Mouse (Mus musculus) small intestine, adult 2 months (tissue): ENCODE results near the gene Itgad. TPM values are rescaled to one million over a fixed set of nuclear protein-coding genes. Genes with fewer than 3 reads are reported as not detected.
"Not testable (repeated sequence)": the region's sequence is repeated elsewhere in the genome, so short reads cannot be mapped to it uniquely, and the experiment has no call there.

Experiments
- H3K27ac ChIP-seq: fragments of 200-500 bp; 2 replicates; pipeline ENCODE4 v1.5.1; 2012; ENCODE audit warnings: low read depth, low read length, control low read depth, inconsistent platforms; ENCODE audit not compliant: insufficient read depth
- H3K27me3 ChIP-seq: fragments of 200-500 bp; 2 replicates; pipeline ENCODE4 v1.6.1; 2012; ENCODE audit warnings: mild to moderate bottlenecking, moderate library complexity, low read length, inconsistent platforms; ENCODE audit not compliant: control insufficient read depth, insufficient read depth
- H3K36me3 ChIP-seq: fragments of 200-500 bp; 2 replicates; pipeline ENCODE4 v1.6.1; 2012; ENCODE audit warnings: mild to moderate bottlenecking, low read length, control low read depth, inconsistent platforms; ENCODE audit not compliant: control insufficient read depth, insufficient read depth
- H3K4me1 ChIP-seq: fragments of 200-500 bp; 2 replicates; pipeline ENCODE4 v1.6.1; 2012; ENCODE audit warnings: low read length, inconsistent platforms, mixed read lengths; ENCODE audit not compliant: control insufficient read depth, insufficient read depth, insufficient read length
- H3K4me3 ChIP-seq: fragments of 200-500 bp; 2 replicates; pipeline ENCODE4 v1.5.1; 2012; ENCODE audit warnings: low read depth, mild to moderate bottlenecking, control low read depth, inconsistent platforms, low read length, moderate library complexity
- CTCF ChIP-seq: fragments of 200-500 bp; IDR thresholded peaks from 2 replicates; pipeline ENCODE4 v1.5.1; 2012; ENCODE audit warnings: low read depth, mild to moderate bottlenecking, control low read depth, inconsistent platforms, low read length, moderate library complexity, mixed read lengths; ENCODE audit not compliant: insufficient replicate concordance, insufficient read length; ENCODE audit errors: extremely low read depth
- POLR2A ChIP-seq: fragments of 200-500 bp; IDR thresholded peaks from 2 replicates; pipeline ENCODE4 v1.6.1; 2012; ENCODE audit warnings: low read depth, mild to moderate bottlenecking, control low read depth, inconsistent platforms, low read length, moderate library complexity
- WGBS: fragments of 180-500 bp; shearing (Covaris S2); methylation state at CpG from one replicate; pipeline ENCODE4 v1.1.7; 2018; 5-methylcytosine and 5-hydroxymethylcytosine counted together
- polyA plus RNA-seq: library from polyadenylated mRNA; depleted of rRNA; stranded (reverse); fragments of >200 nt; gene quantifications from 2 replicates; pipeline ENCODE4 v1.2.3, GENCODE M21; 2012

Itgad gene
- polyA plus RNA-seq, 1 experiment: 1.4 TPM

GRCm38 (mm10) chr7:128150970-128151369 lies 3.2 kb upstream of the Itgad start:
- no peak for TF ChIP-seq POLR2A
- TF ChIP-seq CTCF: no peak
- Histone ChIP-seq H3K27me3 (no peaks in the 10 kb centered on the region), H3K4me1 (no peaks in the 10 kb centered on the region; the same call in 1 of the 2 replicates), H3K4me3 (no peak overlapping the region), H3K36me3 (no peaks in the 10 kb centered on the region), H3K27ac (no peak overlapping the region)
- WGBS: 25% methylated on average over 8 of the region's 8 CpGs

- H3K36me3 ChIP-seq: no peaks in the 10 kb centered on the region
- TF ChIP-seq CTCF (no peak), POLR2A (no peak)
- H3K27me3 ChIP-seq: no peaks in the 10 kb centered on the region
- no peaks in the 10 kb centered on the region; the same call in 1 of the 2 replicates for H3K4me1 ChIP-seq
- no peak overlapping the region for H3K27ac ChIP-seq
- no peak overlapping the region for H3K4me3 ChIP-seq
- WGBS: 34% methylated on average over 10 of the region's 10 CpGs
Measured at GRCm38 (mm10) chr7:128154924-128155323, 748 bp downstream of the Itgad start.

GRCm38 (mm10) chr7:128158688-128159354 lies 4.6 kb downstream of the Itgad start:
- H3K27ac ChIP-seq, H3K4me1 ChIP-seq, H3K36me3 ChIP-seq, H3K4me3 ChIP-seq, H3K27me3 ChIP-seq: not testable (repeated sequence)
- WGBS: 43% methylated on average over 8 of the region's 8 CpGs

DNA sequence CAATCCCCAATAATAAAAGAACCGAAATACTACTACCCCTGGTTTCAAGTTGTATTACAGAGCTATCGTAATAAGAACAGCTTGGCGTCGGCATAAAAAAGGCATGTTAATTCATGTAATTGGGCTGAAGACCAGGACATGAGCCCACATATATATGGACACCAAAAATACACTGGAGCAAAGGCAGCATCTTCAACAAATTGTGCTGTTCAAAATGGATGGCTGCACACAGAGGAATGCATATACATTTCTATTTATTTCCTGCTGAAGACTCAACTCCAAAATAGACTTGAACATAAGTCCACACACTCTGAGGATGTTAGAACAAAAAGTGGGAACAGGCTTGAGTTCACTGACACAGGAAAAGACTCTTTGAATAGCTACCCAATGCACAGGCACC lies 9.8 kb downstream of the Itgad start:
- Histone ChIP-seq H3K27ac (no peak overlapping the region), H3K4me3 (no peak overlapping the region), H3K4me1 (no peaks in the 10 kb centered on the region), H3K36me3 (no peaks in the 10 kb centered on the region), H3K27me3 (no peaks in the 10 kb centered on the region)
- TF ChIP-seq POLR2A: no peak
- no peak for TF ChIP-seq CTCF
- WGBS: 95% methylated on average over 4 of the region's 4 CpGs

DNA sequence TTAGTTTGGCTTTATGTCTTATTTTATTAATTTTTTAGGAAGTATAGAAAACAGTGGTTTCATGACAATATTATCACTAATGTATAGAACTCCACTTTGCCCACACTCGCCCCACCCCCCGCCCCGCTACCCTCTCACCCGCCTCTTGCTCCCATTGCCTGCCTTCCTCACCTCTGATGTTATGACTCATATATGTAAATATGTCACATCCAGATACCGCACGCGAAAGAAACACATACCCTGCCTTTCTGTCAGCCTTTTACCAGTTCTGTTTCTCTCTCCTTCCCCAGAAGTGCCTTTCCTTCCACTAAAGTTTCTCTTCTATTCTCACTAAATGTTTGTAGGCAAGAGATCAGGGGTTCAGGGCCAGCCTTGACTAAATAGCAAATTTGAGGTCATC lies 12.2 kb downstream of the Itgad start:
- TF ChIP-seq CTCF: no peak
- TF ChIP-seq POLR2A: no peak
- Histone ChIP-seq H3K27ac (no peak overlapping the region), H3K36me3 (no peaks in the 10 kb centered on the region), H3K4me3 (no peak overlapping the region), H3K4me1 (no peaks in the 10 kb centered on the region), H3K27me3 (no peaks in the 10 kb centered on the region)
- 59% methylated on average over 7 of the region's 7 CpGs for WGBS

- 82% methylated on average over 3 of the region's 3 CpGs for WGBS
- Histone ChIP-seq H3K27me3 (no peaks in the 10 kb centered on the region), H3K36me3 (no peaks in the 10 kb centered on the region), H3K4me1 (peaks cover 5% of the 10 kb centered on the region; the same call in 1 of the 2 replicates), H3K4me3 (no peak overlapping the region), H3K27ac (no peak overlapping the region)
- TF ChIP-seq CTCF (no peak), POLR2A (no peak)
Measured at GRCm38 (mm10) chr7:128169996-128170395, 15.8 kb downstream of the Itgad start.

DNA sequence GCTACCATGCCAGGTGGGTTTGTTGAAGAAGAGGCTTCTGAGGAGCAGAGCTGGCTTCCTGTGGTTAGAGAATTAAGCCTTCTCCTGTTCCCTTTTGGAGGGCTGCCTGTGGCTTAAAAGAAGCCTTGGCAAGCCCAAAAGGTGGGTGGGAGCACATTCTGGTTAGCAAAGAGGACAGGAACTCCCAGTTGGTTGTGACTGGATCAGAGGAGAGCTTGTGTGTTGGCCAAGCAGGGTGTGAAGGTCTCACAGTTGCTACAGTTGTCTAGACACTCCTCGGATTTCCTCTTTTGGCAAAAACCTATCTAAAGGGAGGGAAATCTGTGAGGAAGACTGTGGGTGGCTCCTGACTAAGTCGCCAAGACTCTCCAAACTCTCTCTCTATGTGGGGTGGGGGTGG lies 24.2 kb downstream of the Itgad start:
- no peak for TF ChIP-seq CTCF
- no peak for TF ChIP-seq POLR2A
- 27% methylated on average over 2 of the region's 2 CpGs for WGBS
- Histone ChIP-seq H3K27ac (no peak overlapping the region), H3K27me3 (no peaks in the 10 kb centered on the region), H3K4me3 (no peak overlapping the region), H3K4me1 (peaks cover 4% of the 10 kb centered on the region; the same call in 1 of the 2 replicates), H3K36me3 (no peaks in the 10 kb centered on the region)
